10 mouse cellular contexts compared by ENCODE assay signal in the genomic region with DNA sequence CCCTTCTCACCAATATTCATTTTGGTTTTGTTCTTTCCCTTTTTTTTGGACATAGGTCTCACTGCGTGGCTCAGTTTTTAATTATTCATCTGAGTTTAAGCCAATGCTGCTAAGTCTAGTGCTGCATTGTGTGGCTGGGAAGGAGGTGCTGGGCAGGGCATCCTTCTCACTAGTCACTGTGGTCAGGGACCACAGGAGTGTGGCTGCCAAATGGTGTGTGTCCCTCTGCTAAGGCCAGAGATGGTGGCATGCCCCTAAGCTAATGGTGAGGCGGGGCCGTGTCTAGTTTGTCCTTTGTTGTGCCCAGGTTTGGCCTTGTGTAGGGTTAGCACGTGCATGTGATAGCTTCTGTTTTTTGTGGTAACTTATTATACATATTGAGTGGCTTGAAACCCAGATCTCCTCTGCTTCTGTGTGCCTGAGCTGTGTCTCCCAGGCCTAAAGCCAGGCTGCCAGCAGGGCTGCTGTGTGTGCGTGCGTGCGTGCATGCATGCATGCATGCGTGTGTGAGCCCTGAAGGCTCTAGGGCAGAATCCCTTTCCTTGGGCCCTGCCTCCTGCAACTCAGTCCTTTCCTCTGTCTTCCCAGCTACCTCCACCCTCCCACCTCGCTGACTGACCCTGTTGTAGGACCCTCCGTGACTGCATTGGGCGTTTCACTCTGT. TPM values are rescaled to one million over a fixed set of nuclear protein-coding genes. Genes with fewer than 3 reads are reported as not detected.
DNase-seq lines count a peak whose midpoint lies in the region; ATAC-seq and TF ChIP-seq lines count a peak whose summit lies in the region.
"Had no signal": no experiment of that assay in that cellular context is flagged by ENCODE, and none has a peak within 500 bp of the region (broad histone marks: within the 10 kb centered on the region; RNA-seq: fewer than 3 reads in every experiment).

No protein-coding gene starts in this region.

- no peaks in the 10 kb centered on the region for H3K27me3 ChIP-seq in forebrain, embryonic 10.5 days (ENCODE audit: poor library complexity, severe bottlenecking)
- H3K27me3 ChIP-seq in forebrain, postnatal 0 days (ENCODE audit: insufficient read depth, low read length), result no peaks in the 10 kb centered on the region
- H3K27me3 ChIP-seq in kidney, embryonic 15.5 days, result no peaks in the 10 kb centered on the region
- H3K27me3 ChIP-seq in ES-Bruce4 (ENCODE audit: control insufficient read depth, insufficient read depth, low read length, poor library complexity, severe bottlenecking), result no peaks in the 10 kb centered on the region
- H3K27me3 ChIP-seq: lung, embryonic 15.5 days had no signal

- WGBS in forebrain, embryonic 10.5 days, result 85% methylated on average over 11 of the region's 11 CpGs
- WGBS in forebrain, postnatal 0 days, result 71% methylated on average over 11 of the region's 11 CpGs
- WGBS in kidney, embryonic 15.5 days, result 65% methylated on average over 11 of the region's 11 CpGs

- no peak overlapping the region for H3K4me2 ChIP-seq in forebrain, postnatal 0 days (ENCODE audit: low read depth)
- no peak overlapping the region for H3K4me2 ChIP-seq in kidney, embryonic 15.5 days
- H3K4me2 ChIP-seq: lung, embryonic 15.5 days had no signal

- H3K9ac ChIP-seq in forebrain, postnatal 0 days, result no peak overlapping the region
- no peak overlapping the region for H3K9ac ChIP-seq in kidney, embryonic 15.5 days
- peak overlapping the region; percentile 33 for H3K9ac ChIP-seq in ES-Bruce4 (ENCODE audit: low read depth, poor library complexity, severe bottlenecking)
- H3K9ac ChIP-seq: lung, embryonic 15.5 days had no signal

- H3K36me3 ChIP-seq in forebrain, embryonic 10.5 days (replicated peaks), result peaks cover 40% of the 10 kb centered on the region
- H3K36me3 ChIP-seq in forebrain, postnatal 0 days (ENCODE audit: insufficient read depth), result no peaks in the 10 kb centered on the region; the same call in 1 of the 2 replicates
- peaks cover under 1% of the 10 kb centered on the region; the same call in 1 of the 2 replicates for H3K36me3 ChIP-seq in kidney, embryonic 15.5 days
- H3K36me3 ChIP-seq in ES-Bruce4 (ENCODE audit: control insufficient read depth, insufficient read depth, low read length, poor library complexity, severe bottlenecking), result no peaks in the 10 kb centered on the region
- H3K36me3 ChIP-seq: lung, embryonic 15.5 days had no signal

- H3K4me3 ChIP-seq in forebrain, embryonic 10.5 days, result no peak overlapping the region
- H3K4me3 ChIP-seq in forebrain, postnatal 0 days (ENCODE audit: low read depth, low read length), result no peak overlapping the region
- no peak overlapping the region for H3K4me3 ChIP-seq in kidney, embryonic 15.5 days (replicated peaks)
- peak overlapping the region; percentile 45 for H3K4me3 ChIP-seq in ES-Bruce4 (ENCODE audit: low read depth, low read length)
- H3K4me3 ChIP-seq: lung, embryonic 15.5 days had no signal

- H3K27ac ChIP-seq in forebrain, embryonic 10.5 days, result 0 out of 2 replicates have a peak overlapping the region, but pooled peaks have one; percentile 35
- no peak overlapping the region for H3K27ac ChIP-seq in forebrain, postnatal 0 days (ENCODE audit: low read depth, low read length)
- H3K27ac ChIP-seq in kidney, embryonic 15.5 days, result peak overlapping the region; percentile 61
- peak overlapping the region; percentile 1; the same call in 1 of the 2 replicates for H3K27ac ChIP-seq in ES-Bruce4 (ENCODE audit: insufficient read depth, low read length)

- intact Hi-C loops in left cerebral cortex, postnatal 14 days (cut with DNase I), result no loop called here

- no peaks in the 10 kb centered on the region for H3K9me3 ChIP-seq in forebrain, embryonic 10.5 days
- H3K9me3 ChIP-seq in forebrain, postnatal 0 days (ENCODE audit: low read length), result no peaks in the 10 kb centered on the region
- H3K9me3 ChIP-seq in kidney, embryonic 15.5 days (replicated peaks), result no peaks in the 10 kb centered on the region
- H3K9me3 ChIP-seq in ES-Bruce4 (replicated peaks; ENCODE audit: control insufficient read depth, insufficient read depth, low read length, poor library complexity, severe bottlenecking), result no peaks in the 10 kb centered on the region
- H3K9me3 ChIP-seq: lung, embryonic 15.5 days had no signal

- no peak for DNase-seq in forebrain, embryonic 10.5 days (ENCODE audit: extremely low spot score, low spot score)
- DNase-seq in forebrain, postnatal 0 days, result no peak
- DNase-seq in kidney, adult 9 months, result no peak
- DNase-seq in left cerebral cortex, postnatal 14 days (ENCODE audit: low spot score in 2 of 2), result no peak
- no peak for DNase-seq in adipocyte (ENCODE audit: low spot score)
- DNase-seq: right cerebral cortex, postnatal 25 days had no signal

- ATAC-seq in forebrain, postnatal 0 days, result no peak
- ATAC-seq in kidney, embryonic 15.5 days (replicated peaks; ENCODE audit: low FRiP score), result no peak
- 0 out of 2 replicates have a peak, but pooled peaks have one; percentile 27 for ATAC-seq in megakaryocyte, adult 5-6 weeks (ENCODE audit: poor library complexity, severe bottlenecking)

- no peak for TF ChIP-seq CTCF in forebrain, postnatal 0 days (IDR thresholded peaks at IDR 0.05; ENCODE audit: low read depth)
- TF ChIP-seq CTCF in ES-Bruce4 (IDR thresholded peaks at IDR 0.05; ENCODE audit: low read depth, low read length), result no peak

- no peak for TF ChIP-seq POLR2A in ES-Bruce4 (IDR thresholded peaks at IDR 0.05; ENCODE audit: insufficient read depth, low read length)

- TF ChIP-seq EP300 in ES-Bruce4 (IDR thresholded peaks at IDR 0.05; ENCODE audit: insufficient read depth, low read depth, low read length), result no peak

- peaks cover 84% of the 10 kb centered on the region for H3K4me1 ChIP-seq in forebrain, embryonic 10.5 days
- peaks cover 9% of the 10 kb centered on the region for H3K4me1 ChIP-seq in forebrain, postnatal 0 days (ENCODE audit: insufficient read depth)
- peaks cover 80% of the 10 kb centered on the region for H3K4me1 ChIP-seq in kidney, embryonic 15.5 days
- peaks cover 22% of the 10 kb centered on the region for H3K4me1 ChIP-seq in ES-Bruce4 (ENCODE audit: control insufficient read depth, insufficient read depth, low read length)

RNA-seq across cellular contexts. Expression of gene Prrc2b, which starts 26.6 kb away (rescaled TPM):
- 48.2 and 50.1 TPM in 2 replicates for polyA plus RNA-seq in forebrain, embryonic 10.5 days (2016; fragmentation: Nextera tagmentation; extraction: Ambion mirVana)
- total RNA-seq in forebrain, postnatal 0 days (2014; rRNA removed), result 92.1 and 131 TPM in 2 replicates
- 40.7 and 60.4 TPM in 2 replicates for polyA plus RNA-seq in forebrain, postnatal 0 days (2015; fragmentation: Nextera tagmentation; extraction: Ambion mirVana)
- polyA plus RNA-seq in kidney, embryonic 15.5 days (2015; fragmentation: Nextera tagmentation; extraction: Ambion mirVana), result 49.2 and 49.7 TPM in 2 replicates
- polyA plus RNA-seq in ES-Bruce4 (2011; ENCODE audit: insufficient read depth, insufficient read length, low read depth, missing spikeins), result 106 and 112 TPM in 2 replicates
- total RNA-seq in megakaryocyte, adult 5-6 weeks (2015), result 26.9 and 27.2 TPM in 2 replicates
- 11.5 and 13.9 TPM in 2 replicates for total RNA-seq in megakaryocyte, adult 5-6 weeks (2017)
- 100 to 1,000 TPM; 244 to 245 TPM for total RNA-seq in left cerebral cortex, postnatal 14 days (2021)

RNA-seq across cellular contexts. Expression of gene Pomt1, which starts 58.9 kb away (rescaled TPM):
- polyA plus RNA-seq in forebrain, embryonic 10.5 days (2016; fragmentation: Nextera tagmentation; extraction: Ambion mirVana), result 26.6 and 29.7 TPM in 2 replicates
- total RNA-seq in forebrain, postnatal 0 days (2014; rRNA removed), result 34.5 and 38.5 TPM in 2 replicates
- polyA plus RNA-seq in forebrain, postnatal 0 days (2015; fragmentation: Nextera tagmentation; extraction: Ambion mirVana), result 16.2 and 19.8 TPM in 2 replicates
- polyA plus RNA-seq in kidney, embryonic 15.5 days (2015; fragmentation: Nextera tagmentation; extraction: Ambion mirVana), result 28.7 and 31.6 TPM in 2 replicates
- 30.6 and 39.5 TPM in 2 replicates for polyA plus RNA-seq in ES-Bruce4 (2011; ENCODE audit: insufficient read depth, insufficient read length, low read depth, missing spikeins)
- total RNA-seq in megakaryocyte, adult 5-6 weeks (2015), result 7.7 and 8.4 TPM in 2 replicates
- total RNA-seq in megakaryocyte, adult 5-6 weeks (2017), result 15.2 and 17.3 TPM in 2 replicates
- 10 to 100 TPM; 21.6 to 23.7 TPM for total RNA-seq in left cerebral cortex, postnatal 14 days (2021)
